Comparison of ENCODE assay signal across 23 mouse cellular contexts in genomic region chr1:159149207-159149606, GRCm38 (mm10).
DNase-seq lines count a peak whose midpoint lies in the region; ATAC-seq and TF ChIP-seq lines count a peak whose summit lies in the region.
"Had no signal": no experiment of that assay in that cellular context is flagged by ENCODE, and none has a peak within 500 bp of the region (broad histone marks: within the 10 kb centered on the region; RNA-seq: fewer than 3 reads in every experiment).

No protein-coding gene starts in this region.

- H3K4me1 ChIP-seq in forebrain, embryonic 12.5 days = no peaks in the 10 kb centered on the region
- no peaks in the 10 kb centered on the region for H3K4me1 ChIP-seq in forebrain, postnatal 0 days (ENCODE audit: insufficient read depth)
- H3K4me1 ChIP-seq in midbrain, embryonic 14.5 days (ENCODE audit: control insufficient read depth, insufficient read depth, low read length) = no peaks in the 10 kb centered on the region
- no peaks in the 10 kb centered on the region for H3K4me1 ChIP-seq in midbrain, embryonic 10.5 days
- peaks cover 3% of the 10 kb centered on the region; the same call in 1 of the 2 replicates for H3K4me1 ChIP-seq in forebrain, embryonic 14.5 days (ENCODE audit: control insufficient read depth, insufficient read depth, low read length)
- 0 out of 2 replicates have a peak, but pooled peaks cover 2% of the 10 kb centered on the region for H3K4me1 ChIP-seq in midbrain, embryonic 16.5 days (ENCODE audit: control insufficient read depth, insufficient read depth, low read length)
- H3K4me1 ChIP-seq: embryonic facial prominence, embryonic 15.5 days; limb, embryonic 12.5 days; lung, embryonic 15.5 days; midbrain, embryonic 12.5 days had no signal

- H3K9ac ChIP-seq in forebrain, embryonic 12.5 days = no peak overlapping the region
- H3K9ac ChIP-seq in forebrain, postnatal 0 days = no peak overlapping the region
- H3K9ac ChIP-seq in midbrain, embryonic 14.5 days (replicated peaks; ENCODE audit: low read length) = no peak overlapping the region
- H3K9ac ChIP-seq in forebrain, embryonic 14.5 days (ENCODE audit: low read length) = no peak overlapping the region
- H3K9ac ChIP-seq in midbrain, embryonic 16.5 days (ENCODE audit: low read depth, low read length) = no peak overlapping the region
- H3K9ac ChIP-seq: embryonic facial prominence, embryonic 15.5 days; limb, embryonic 12.5 days; lung, embryonic 15.5 days; midbrain, embryonic 12.5 days had no signal

- intact Hi-C loops in left cerebral cortex, postnatal 10 days (cut with DNase I) = no loop called here

- WGBS in forebrain, embryonic 12.5 days = 80% methylated on average over 6 of the region's 6 CpGs
- WGBS in forebrain, postnatal 0 days = 84% methylated on average over 6 of the region's 6 CpGs
- 87% methylated on average over 6 of the region's 6 CpGs for WGBS in midbrain, embryonic 14.5 days
- WGBS in midbrain, embryonic 10.5 days = 89% methylated on average over 6 of the region's 6 CpGs
- WGBS in forebrain, embryonic 14.5 days = 87% methylated on average over 6 of the region's 6 CpGs
- WGBS in midbrain, embryonic 16.5 days = 88% methylated on average over 6 of the region's 6 CpGs

- no peaks in the 10 kb centered on the region for H3K36me3 ChIP-seq in forebrain, embryonic 12.5 days (replicated peaks)
- H3K36me3 ChIP-seq in forebrain, postnatal 0 days (ENCODE audit: insufficient read depth) = no peaks in the 10 kb centered on the region
- no peaks in the 10 kb centered on the region for H3K36me3 ChIP-seq in midbrain, embryonic 14.5 days (ENCODE audit: control insufficient read depth, insufficient read depth, low read length)
- no peaks in the 10 kb centered on the region for H3K36me3 ChIP-seq in midbrain, embryonic 10.5 days
- no peaks in the 10 kb centered on the region for H3K36me3 ChIP-seq in forebrain, embryonic 14.5 days (ENCODE audit: control insufficient read depth, insufficient read depth, low read length)
- H3K36me3 ChIP-seq in midbrain, embryonic 16.5 days (ENCODE audit: control insufficient read depth, insufficient read depth, low read length) = no peaks in the 10 kb centered on the region
- H3K36me3 ChIP-seq: embryonic facial prominence, embryonic 15.5 days; limb, embryonic 12.5 days; lung, embryonic 15.5 days; midbrain, embryonic 12.5 days had no signal

- no peak for DNase-seq in forebrain, postnatal 0 days
- no peak for DNase-seq in midbrain, embryonic 14.5 days
- DNase-seq in midbrain, embryonic 10.5 days (ENCODE audit: low spot score) = no peak
- DNase-seq in forebrain, embryonic 14.5 days (ENCODE audit: low spot score) = no peak
- DNase-seq in gastrocnemius, postnatal 4 days (ENCODE audit: low spot score in 2 of 2) = no peak
- no peak for DNase-seq in left cerebral cortex, postnatal 10 days (ENCODE audit: extremely low spot score in 1 of 2, low spot score in 2 of 2)
- DNase-seq: adrenal gland, postnatal 36 days; gastrocnemius, postnatal 25 days; heart, adult 18-20 months; heart, postnatal 36 days; kidney, adult 11 months; kidney, postnatal 14 days; right cerebral cortex, adult 18-20 months; thymus, postnatal 4 days had no signal

- H3K27me3 ChIP-seq in forebrain, embryonic 12.5 days = no peaks in the 10 kb centered on the region
- no peaks in the 10 kb centered on the region for H3K27me3 ChIP-seq in forebrain, postnatal 0 days (ENCODE audit: insufficient read depth, low read length)
- H3K27me3 ChIP-seq in midbrain, embryonic 14.5 days (ENCODE audit: control insufficient read depth, insufficient read depth, low read length) = no peaks in the 10 kb centered on the region
- no peaks in the 10 kb centered on the region for H3K27me3 ChIP-seq in midbrain, embryonic 10.5 days (ENCODE audit: low read depth, poor library complexity, severe bottlenecking)
- no peaks in the 10 kb centered on the region for H3K27me3 ChIP-seq in forebrain, embryonic 14.5 days (replicated peaks; ENCODE audit: control insufficient read depth, insufficient read depth, low read length)
- no peaks in the 10 kb centered on the region for H3K27me3 ChIP-seq in midbrain, embryonic 16.5 days (ENCODE audit: control insufficient read depth, insufficient read depth, low read depth, low read length)
- H3K27me3 ChIP-seq: embryonic facial prominence, embryonic 15.5 days; limb, embryonic 12.5 days; lung, embryonic 15.5 days; midbrain, embryonic 12.5 days had no signal

- no peak for TF ChIP-seq CTCF in forebrain, postnatal 0 days (IDR thresholded peaks at IDR 0.05; ENCODE audit: low read depth)

- H3K4me3 ChIP-seq in forebrain, embryonic 12.5 days (replicated peaks) = no peak overlapping the region
- H3K4me3 ChIP-seq in forebrain, postnatal 0 days (ENCODE audit: low read depth, low read length) = no peak overlapping the region
- no peak overlapping the region for H3K4me3 ChIP-seq in midbrain, embryonic 14.5 days (replicated peaks; ENCODE audit: low read depth, low read length)
- no peak overlapping the region for H3K4me3 ChIP-seq in midbrain, embryonic 10.5 days
- H3K4me3 ChIP-seq in forebrain, embryonic 14.5 days (ENCODE audit: low read depth, low read length) = no peak overlapping the region
- no peak overlapping the region for H3K4me3 ChIP-seq in midbrain, embryonic 16.5 days (ENCODE audit: low read depth, low read length)
- H3K4me3 ChIP-seq: embryonic facial prominence, embryonic 15.5 days; limb, embryonic 12.5 days; lung, embryonic 15.5 days; midbrain, embryonic 12.5 days had no signal

- peak overlapping the region; percentile 59; the same call in 1 of the 2 replicates for H3K27ac ChIP-seq in forebrain, embryonic 12.5 days
- no peak overlapping the region for H3K27ac ChIP-seq in forebrain, postnatal 0 days (ENCODE audit: low read depth, low read length)
- peak overlapping the region; percentile 65; the same call in 1 of the 2 replicates for H3K27ac ChIP-seq in midbrain, embryonic 14.5 days (replicated peaks; ENCODE audit: low read depth, low read length)
- H3K27ac ChIP-seq in midbrain, embryonic 10.5 days (replicated peaks) = no peak overlapping the region
- peak overlapping the region; percentile 35; the same call in 1 of the 2 replicates for H3K27ac ChIP-seq in forebrain, embryonic 14.5 days (ENCODE audit: low read depth, low read length)
- H3K27ac ChIP-seq in midbrain, embryonic 16.5 days (ENCODE audit: low read length) = peak overlapping the region; percentile 47; the same call in 1 of the 2 replicates
- H3K27ac ChIP-seq: embryonic facial prominence, embryonic 15.5 days; limb, embryonic 12.5 days; lung, embryonic 15.5 days; midbrain, embryonic 12.5 days had no signal

- ATAC-seq in forebrain, embryonic 12.5 days (ENCODE audit: low FRiP score) = no peak; the same call in 1 of the 2 replicates
- no peak for ATAC-seq in forebrain, postnatal 0 days
- ATAC-seq in midbrain, embryonic 14.5 days (ENCODE audit: low FRiP score, low TSS enrichment) = peak; percentile 57; the same call in 1 of the 2 replicates
- peak; percentile 42; the same call in 1 of the 2 replicates for ATAC-seq in forebrain, embryonic 14.5 days
- peak; percentile 71 for ATAC-seq in midbrain, embryonic 16.5 days
- ATAC-seq: CD4-positive, CD25-positive, alpha-beta regulatory T cell, adult 4 months; inflammation-experienced regulatory T-cells, adult 6 months had no signal

- no peaks in the 10 kb centered on the region for H3K9me3 ChIP-seq in forebrain, embryonic 12.5 days
- H3K9me3 ChIP-seq in forebrain, postnatal 0 days (ENCODE audit: low read length) = no peaks in the 10 kb centered on the region
- no peaks in the 10 kb centered on the region for H3K9me3 ChIP-seq in midbrain, embryonic 14.5 days (ENCODE audit: control insufficient read depth, low read length)
- H3K9me3 ChIP-seq in midbrain, embryonic 10.5 days (replicated peaks) = no peaks in the 10 kb centered on the region
- H3K9me3 ChIP-seq in forebrain, embryonic 14.5 days (replicated peaks; ENCODE audit: control insufficient read depth, low read length) = no peaks in the 10 kb centered on the region
- H3K9me3 ChIP-seq in midbrain, embryonic 16.5 days (replicated peaks; ENCODE audit: control insufficient read depth, low read length, poor library complexity, severe bottlenecking) = no peaks in the 10 kb centered on the region
- H3K9me3 ChIP-seq: embryonic facial prominence, embryonic 15.5 days; limb, embryonic 12.5 days; lung, embryonic 15.5 days; midbrain, embryonic 12.5 days had no signal

- H3K4me2 ChIP-seq in forebrain, embryonic 12.5 days = no peak overlapping the region
- no peak overlapping the region for H3K4me2 ChIP-seq in forebrain, postnatal 0 days (ENCODE audit: low read depth)
- no peak overlapping the region for H3K4me2 ChIP-seq in midbrain, embryonic 14.5 days (ENCODE audit: low read length)
- no peak overlapping the region for H3K4me2 ChIP-seq in forebrain, embryonic 14.5 days (ENCODE audit: low read length)
- H3K4me2 ChIP-seq in midbrain, embryonic 16.5 days (ENCODE audit: low read length) = no peak overlapping the region
- H3K4me2 ChIP-seq: embryonic facial prominence, embryonic 15.5 days; heart, embryonic 11.5 days; limb, embryonic 12.5 days; lung, embryonic 15.5 days; midbrain, embryonic 12.5 days had no signal

Comparison
In these comparisons a context has a peak if more than half of its experiments do, and no peak if none do; other contexts are left out.
1. ATAC-seq: peak in midbrain, embryonic 14.5 days (single experiment), forebrain, embryonic 14.5 days (single experiment) and midbrain, embryonic 16.5 days (single experiment); none in forebrain, embryonic 12.5 days (single experiment) and forebrain, postnatal 0 days (single experiment).
2. H3K27ac ChIP-seq: peak in forebrain, embryonic 12.5 days (single experiment), midbrain, embryonic 14.5 days (single experiment), forebrain, embryonic 14.5 days (single experiment) and midbrain, embryonic 16.5 days (single experiment); none in forebrain, postnatal 0 days (single experiment) and midbrain, embryonic 10.5 days (single experiment).